Mouse (Mus musculus): ENCODE measurements around the gene Adar. TPM values are rescaled to one million over a fixed set of nuclear protein-coding genes. Genes with fewer than 3 reads are reported as not detected.

Adar gene
- polyA plus RNA-seq, 1 experiment from 2014 or later, result 9.7 TPM

- H3K27ac ChIP-seq, result no peak overlapping the region
- H3K36me3 ChIP-seq, result peaks cover 3% of the 10 kb centered on the region; the same call in 1 of the 2 replicates
- 76% methylated on average over 6 of the region's 6 CpGs for WGBS
- H3K4me3 ChIP-seq (replicated peaks), result no peak overlapping the region
- no peak for ATAC-seq
- no peak overlapping the region for H3K9ac ChIP-seq
- no peaks in the 10 kb centered on the region for H3K27me3 ChIP-seq (replicated peaks)
- no peak overlapping the region for H3K4me2 ChIP-seq (replicated peaks)
- H3K9me3 ChIP-seq, result no peaks in the 10 kb centered on the region
- no peaks in the 10 kb centered on the region for H3K4me1 ChIP-seq (replicated peaks)
These were observed 40.5 kb downstream of the Adar start for GRCm38 (mm10) chr3:89755283-89755682.

DNA sequence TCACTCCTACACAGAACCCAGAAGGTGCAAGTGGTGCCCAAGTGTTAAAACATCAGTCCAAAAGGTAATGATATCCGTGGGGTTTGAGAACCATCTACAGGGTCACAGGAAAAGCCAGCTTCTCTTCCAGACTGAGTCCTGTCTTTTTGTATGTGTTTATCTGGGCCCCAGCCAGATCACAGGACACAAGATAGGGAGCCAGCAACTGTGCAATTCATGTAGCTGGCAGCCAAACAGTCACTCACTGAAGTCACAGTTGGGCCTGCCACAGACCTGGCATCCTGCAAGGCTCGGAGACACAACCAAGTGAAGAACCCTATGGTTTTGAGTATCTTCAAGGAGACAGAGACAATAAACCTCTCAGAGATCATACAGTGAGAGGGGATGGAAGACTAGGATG lies 43.0 kb downstream of the Adar start:
- H3K27me3 ChIP-seq (replicated peaks), result no peaks in the 10 kb centered on the region
- H3K9me3 ChIP-seq, result no peaks in the 10 kb centered on the region
- H3K9ac ChIP-seq, result no peak overlapping the region
- no peak overlapping the region for H3K4me2 ChIP-seq (replicated peaks)
- H3K27ac ChIP-seq, result no peak overlapping the region
- WGBS, result 73% methylated on average over 2 of the region's 2 CpGs
- no peak overlapping the region for H3K4me3 ChIP-seq (replicated peaks)
- H3K4me1 ChIP-seq (replicated peaks), result no peaks in the 10 kb centered on the region
- ATAC-seq, result no peak
- H3K36me3 ChIP-seq, result no peaks in the 10 kb centered on the region

- Histone ChIP-seq H3K9me3 (no peaks in the 10 kb centered on the region), H3K36me3 (no peaks in the 10 kb centered on the region), H3K27ac (no peak overlapping the region), H3K27me3 (replicated peaks) (no peaks in the 10 kb centered on the region; the same call in 1 of the 2 replicates), H3K4me1 (replicated peaks) (0 out of 2 replicates have a peak, but pooled peaks cover 5% of the 10 kb centered on the region), H3K4me2 (replicated peaks) (no peak overlapping the region), H3K9ac (no peak overlapping the region), H3K4me3 (replicated peaks) (no peak overlapping the region)
- WGBS, result 63% methylated on average over 3 of the region's 3 CpGs
- no peak for ATAC-seq
These were observed 45.0 kb downstream of the Adar start for GRCm38 (mm10) chr3:89759786-89760185.

DNA sequence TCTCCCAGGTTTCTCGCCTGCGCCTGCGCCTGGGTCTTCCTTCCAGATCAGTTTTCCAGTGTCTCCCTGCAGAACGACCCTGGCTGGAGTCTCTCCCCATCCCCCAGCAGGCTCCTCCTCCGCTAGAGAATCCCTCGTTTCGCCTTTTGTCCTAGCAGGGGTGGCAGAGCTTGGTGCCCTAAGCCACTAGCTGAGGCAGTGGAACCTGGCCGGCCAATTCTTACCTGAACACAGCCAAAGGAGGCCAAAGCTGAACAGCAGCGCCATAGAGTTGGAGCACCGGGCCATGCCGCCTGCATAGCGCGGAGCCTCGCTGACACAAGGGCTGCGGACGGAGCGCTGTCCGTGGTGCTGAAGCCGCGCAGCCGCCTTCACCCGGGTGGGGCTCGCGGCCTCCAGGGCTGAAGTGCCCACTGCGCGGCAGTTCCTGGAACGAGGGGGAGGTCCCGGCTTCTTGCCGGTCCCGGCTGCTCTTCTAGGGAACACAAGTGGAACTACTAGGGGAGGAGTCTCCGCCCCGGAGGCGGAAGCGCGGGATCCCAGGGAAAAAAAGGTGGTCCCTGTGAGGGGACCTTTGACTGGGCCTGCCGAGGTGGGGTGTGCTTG lies 49.4 kb downstream of the Adar start, which contains the start of gene Chrnb2:
Gene Chrnb2 (minus strand): TSS at position 514 of the 606 bp plus-strand sequence.
- H3K9ac ChIP-seq, result no peak within 1 kb of the TSS
- under 1% methylated on average over 36 of the region's 36 CpGs for WGBS
- peak within 1 kb of the TSS; percentile 45 for H3K4me2 ChIP-seq (replicated peaks)
- 0 out of 2 replicates have a peak, but pooled peaks cover 5% of the 10 kb centered on the region for H3K4me1 ChIP-seq (replicated peaks)
- no peak within 1 kb of the TSS for H3K27ac ChIP-seq
- no peaks in the 10 kb centered on the region for H3K9me3 ChIP-seq
- no peaks in the 10 kb centered on the region for H3K36me3 ChIP-seq
- ATAC-seq, result peak; percentile 96
- H3K4me3 ChIP-seq (replicated peaks), result peak within 1 kb of the TSS; percentile 12
- no peaks in the 10 kb centered on the region; the same call in 1 of the 2 replicates for H3K27me3 ChIP-seq (replicated peaks)

GRCm38 (mm10) chr3:89769584-89769983 lies 54.8 kb downstream of the Adar start:
- no peak overlapping the region for H3K4me3 ChIP-seq (replicated peaks)
- H3K9ac ChIP-seq, result no peak overlapping the region
- H3K4me2 ChIP-seq (replicated peaks), result no peak overlapping the region
- H3K9me3 ChIP-seq, result no peaks in the 10 kb centered on the region
- peaks cover 9% of the 10 kb centered on the region for H3K4me1 ChIP-seq (replicated peaks)
- WGBS, result 74% methylated on average over 7 of the region's 7 CpGs
- no peak for ATAC-seq
- no peaks in the 10 kb centered on the region for H3K27me3 ChIP-seq (replicated peaks)
- H3K36me3 ChIP-seq, result no peaks in the 10 kb centered on the region
- H3K27ac ChIP-seq, result no peak overlapping the region

DNA sequence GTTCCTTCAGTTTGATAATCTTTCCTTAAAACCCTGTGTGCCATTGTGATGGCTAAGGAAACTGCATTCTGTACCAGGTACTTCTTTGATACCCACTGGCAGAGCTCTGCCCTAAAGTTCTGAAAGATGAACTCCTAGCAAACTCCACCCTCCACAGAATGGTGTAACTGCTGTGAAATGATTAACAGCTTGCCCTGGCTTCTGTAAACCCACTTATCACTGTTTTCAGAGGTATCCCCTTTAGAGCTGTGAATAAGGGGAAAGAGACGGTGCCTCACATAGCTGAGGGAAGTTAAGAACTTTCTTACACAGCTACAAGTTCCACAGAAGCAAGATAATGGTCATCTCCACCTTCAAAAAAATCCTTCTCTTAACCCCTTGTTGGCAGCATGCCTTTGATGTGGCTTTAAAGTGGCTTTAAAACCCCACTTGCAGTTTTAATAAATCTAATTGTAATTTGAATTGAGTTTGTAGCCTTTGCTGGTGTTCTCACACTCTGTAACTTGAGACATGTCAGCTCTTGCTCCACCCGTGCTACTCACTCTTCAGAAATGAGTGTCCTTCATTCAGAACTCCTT lies 55.7 kb downstream of the Adar start:
- 32% methylated on average over 2 of the region's 2 CpGs for WGBS
- Histone ChIP-seq H3K9me3 (no peaks in the 10 kb centered on the region), H3K27me3 (replicated peaks) (no peaks in the 10 kb centered on the region), H3K27ac (no peak overlapping the region), H3K4me3 (replicated peaks) (no peak overlapping the region), H3K9ac (no peak overlapping the region), H3K4me1 (replicated peaks) (peaks cover 19% of the 10 kb centered on the region), H3K4me2 (replicated peaks) (no peak overlapping the region), H3K36me3 (no peaks in the 10 kb centered on the region)
- ATAC-seq, result no peak

- Histone ChIP-seq H3K4me2 (replicated peaks) (peak overlapping the region; percentile 88), H3K4me3 (replicated peaks) (peak overlapping the region; percentile 99), H3K36me3 (peaks cover 13% of the 10 kb centered on the region; the same call in 1 of the 2 replicates), H3K27ac (peak overlapping the region; percentile 98), H3K4me1 (replicated peaks) (peaks cover 20% of the 10 kb centered on the region), H3K9ac (peak overlapping the region; percentile 100), H3K9me3 (no peaks in the 10 kb centered on the region), H3K27me3 (replicated peaks) (no peaks in the 10 kb centered on the region)
- under 1% methylated on average over 17 of the region's 17 CpGs for WGBS
- ATAC-seq, result peak; percentile 71
These were observed 57.8 kb downstream of the Adar start for GRCm38 (mm10) chr3:89772588-89772967.

GRCm38 (mm10) chr3:89772968-89773709 lies 58.3 kb downstream of the Adar start, which contains the start of gene Ube2q1:
Ube2q1 (plus strand) TSS chr3:89773616.
- H3K36me3 ChIP-seq, result peaks cover 17% of the 10 kb centered on the region
- peak within 1 kb of the TSS; percentile 88 for H3K4me2 ChIP-seq (replicated peaks)
- WGBS, result under 1% methylated on average over 74 of the region's 90 CpGs
- peak within 1 kb of the TSS; percentile 100 for H3K9ac ChIP-seq
- H3K9me3 ChIP-seq, result no peaks in the 10 kb centered on the region
- ATAC-seq, result peak; percentile 95
- peak within 1 kb of the TSS; percentile 99 for H3K4me3 ChIP-seq (replicated peaks)
- no peaks in the 10 kb centered on the region for H3K27me3 ChIP-seq (replicated peaks)
- H3K27ac ChIP-seq, result peak within 1 kb of the TSS; percentile 98
- peaks cover 20% of the 10 kb centered on the region for H3K4me1 ChIP-seq (replicated peaks)

DNA sequence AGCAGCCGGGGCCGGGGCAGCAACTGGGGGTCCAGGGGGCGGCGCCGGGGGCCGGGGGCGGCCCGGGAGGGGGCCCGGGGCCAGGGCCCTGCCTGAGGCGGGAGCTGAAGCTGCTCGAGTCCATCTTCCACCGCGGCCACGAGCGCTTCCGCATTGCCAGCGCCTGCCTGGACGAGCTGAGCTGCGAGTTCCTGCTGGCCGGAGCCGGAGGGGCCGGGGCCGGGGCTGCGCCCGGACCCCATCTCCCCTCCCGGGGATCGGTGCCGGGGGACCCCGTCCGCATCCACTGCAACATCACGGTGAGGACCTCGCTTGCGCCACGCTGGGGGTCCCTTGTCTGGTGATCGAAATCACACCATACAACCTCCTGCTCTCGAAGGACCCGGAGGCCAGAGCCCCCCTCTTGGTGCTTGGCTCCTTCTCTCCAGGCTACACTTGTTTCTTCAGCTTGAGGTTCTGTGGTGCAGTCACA lies 59.0 kb downstream of the Adar start:
- peaks cover 21% of the 10 kb centered on the region for H3K36me3 ChIP-seq
- H3K27ac ChIP-seq, result peak overlapping the region; percentile 98
- peak overlapping the region; percentile 82 for H3K4me2 ChIP-seq (replicated peaks)
- H3K27me3 ChIP-seq (replicated peaks), result no peaks in the 10 kb centered on the region
- under 1% methylated on average over 33 of the region's 37 CpGs for WGBS
- peaks cover 20% of the 10 kb centered on the region for H3K4me1 ChIP-seq (replicated peaks)
- H3K9me3 ChIP-seq, result no peaks in the 10 kb centered on the region
- H3K4me3 ChIP-seq (replicated peaks), result peak overlapping the region; percentile 99
- peak; percentile 51 for ATAC-seq
- H3K9ac ChIP-seq, result peak overlapping the region; percentile 100

DNA sequence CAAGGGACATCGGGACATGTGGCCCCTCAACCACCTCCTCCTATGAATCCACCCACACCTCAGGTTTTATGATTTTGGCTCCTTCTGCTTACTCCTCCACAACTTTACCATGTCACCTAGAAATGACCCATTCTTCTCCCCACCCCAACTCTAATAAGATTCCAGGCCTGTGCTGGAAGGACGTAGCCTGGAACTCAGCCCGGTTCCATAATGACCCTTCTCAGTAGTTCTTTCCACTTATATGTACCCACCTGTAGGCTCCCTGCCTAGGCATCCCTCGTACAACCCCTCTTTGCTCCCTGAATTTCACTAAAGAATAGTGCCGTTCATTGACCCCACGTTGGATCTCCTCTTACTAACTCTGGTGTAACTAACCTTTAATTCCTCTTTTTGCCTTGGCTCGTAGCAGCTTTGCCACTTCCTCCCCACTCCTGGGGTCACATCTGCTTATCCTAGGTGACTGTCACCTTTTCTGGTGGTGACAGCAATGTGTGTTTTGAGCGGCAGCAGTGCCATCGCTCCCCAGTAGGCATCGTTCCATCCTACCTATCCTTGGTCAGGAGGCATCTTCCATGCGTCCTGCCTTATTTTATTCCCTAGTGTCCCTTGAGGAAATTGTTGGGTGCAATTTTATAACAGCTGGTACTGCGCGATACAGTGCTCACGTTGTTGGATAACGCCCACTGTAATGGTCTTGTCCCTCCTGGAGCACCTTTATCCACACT lies 59.6 kb downstream of the Adar start:
- no peaks in the 10 kb centered on the region for H3K27me3 ChIP-seq (replicated peaks)
- 32% methylated on average over 15 of the region's 15 CpGs for WGBS
- peak overlapping the region; percentile 98 for H3K27ac ChIP-seq

GRCm38 (mm10) chr3:89776001-89776400 lies 61.2 kb downstream of the Adar start:
- H3K4me1 ChIP-seq (replicated peaks), result peaks cover 20% of the 10 kb centered on the region
- peak overlapping the region; percentile 82; the same call in 1 of the 2 replicates for H3K4me2 ChIP-seq (replicated peaks)
- no peak overlapping the region for H3K9ac ChIP-seq
- no peak overlapping the region for H3K27ac ChIP-seq
- 84% methylated on average over 4 of the region's 4 CpGs for WGBS
- H3K4me3 ChIP-seq (replicated peaks), result no peak overlapping the region
- no peak for ATAC-seq
- no peaks in the 10 kb centered on the region for H3K27me3 ChIP-seq (replicated peaks)
- H3K9me3 ChIP-seq, result no peaks in the 10 kb centered on the region
- H3K36me3 ChIP-seq, result peaks cover 40% of the 10 kb centered on the region

More for the DNA sequence above, 59.6 kb downstream of the Adar start:
- H3K4me1 ChIP-seq (replicated peaks), result peaks cover 20% of the 10 kb centered on the region
- H3K4me3 ChIP-seq (replicated peaks), result peak overlapping the region; percentile 99
- no peak for ATAC-seq
- no peaks in the 10 kb centered on the region for H3K9me3 ChIP-seq
- peaks cover 26% of the 10 kb centered on the region for H3K36me3 ChIP-seq
- H3K4me2 ChIP-seq (replicated peaks), result peak overlapping the region; percentile 82
- peak overlapping the region; percentile 100 for H3K9ac ChIP-seq

GRCm38 (mm10) chr3:89780102-89780501 lies 65.3 kb downstream of the Adar start:
- Histone ChIP-seq H3K9me3 (no peaks in the 10 kb centered on the region), H3K27ac (no peak overlapping the region), H3K4me1 (replicated peaks) (peaks cover 7% of the 10 kb centered on the region), H3K4me3 (replicated peaks) (no peak overlapping the region), H3K36me3 (peaks cover 55% of the 10 kb centered on the region), H3K9ac (no peak overlapping the region), H3K27me3 (replicated peaks) (no peaks in the 10 kb centered on the region), H3K4me2 (replicated peaks) (no peak overlapping the region)
- 76% methylated on average over 4 of the region's 4 CpGs for WGBS
- ATAC-seq, result no peak
